Mouse (Mus musculus): Measurements from ENCODE around the gene Casq2.

- TF ChIP-seq E2F4 (IDR thresholded peaks at IDR 0.05; ENCODE audit: borderline replicate concordance, low read depth, low read length): no peak
- no peak for TF ChIP-seq POLR2A (IDR thresholded peaks at IDR 0.05; ENCODE audit: control insufficient read depth in 1 of 2, insufficient read depth in 1 of 2, low read depth in 1 of 2, low read length in 2 of 2, poor library complexity in 1 of 2)
- TF ChIP-seq CHD2 (IDR thresholded peaks at IDR 0.05; ENCODE audit: low read length): no peak
- no peak for TF ChIP-seq POLR2AphosphoS2 (IDR thresholded peaks at IDR 0.05; ENCODE audit: low read length)
- TF ChIP-seq TAL1 (IDR thresholded peaks at IDR 0.05; ENCODE audit: low read length): no peak
- no peak for TF ChIP-seq CTCF (IDR thresholded peaks at IDR 0.05 in 2 of 3, conservative IDR thresholded peaks at IDR 0.05 in 1 of 3; ENCODE audit: control insufficient read depth in 1 of 3, insufficient read depth in 1 of 3, low read depth in 2 of 3, low read length in 3 of 3, poor library complexity in 1 of 3, severe bottlenecking in 1 of 3)
- no peak for TF ChIP-seq CHD1 (IDR thresholded peaks at IDR 0.05; ENCODE audit: low read depth, low read length)
- no peak for TF ChIP-seq NRF1 (IDR thresholded peaks at IDR 0.05; ENCODE audit: insufficient read depth, low read depth, low read length, poor library complexity, severe bottlenecking)
- no peak for TF ChIP-seq ZC3H11A (IDR thresholded peaks at IDR 0.05; ENCODE audit: low read depth, low read length)
- no peak for TF ChIP-seq RAD21 (IDR thresholded peaks at IDR 0.05; ENCODE audit: low read depth, low read length)
- TF ChIP-seq EP300 (IDR thresholded peaks at IDR 0.05; ENCODE audit: low read depth in 1 of 2, low read length in 2 of 2): no peak
- no peak for TF ChIP-seq USF1 (IDR thresholded peaks at IDR 0.05; ENCODE audit: low read depth, low read length)
Observed at GRCm38 (mm10) chr3:102128242-102128641, 42.0 kb downstream of the Casq2 start.

Data from MEL (cell line).